Mouse (Mus musculus) Muller cell, postnatal 12 days (primary cell): Measurements from ENCODE around the gene A830018L16Rik.
"Not testable (repeated sequence)": the region's sequence is repeated elsewhere in the genome, so short reads cannot be mapped to it uniquely, and the experiment has no call there.

Experiments used
- DNase-seq: peaks from one replicate; pipeline ENCODE4 v3.0.0-alpha.2; 2015; ENCODE audit errors: inconsistent ontology term

The A830018L16Rik gene

GRCm38 (mm10) chr1:11413894-11414556 is at the start of gene A830018L16Rik:
TSS of gene A830018L16Rik (plus strand) at chr1:11414105.
- DNase-seq = peak; percentile 79

DNA sequence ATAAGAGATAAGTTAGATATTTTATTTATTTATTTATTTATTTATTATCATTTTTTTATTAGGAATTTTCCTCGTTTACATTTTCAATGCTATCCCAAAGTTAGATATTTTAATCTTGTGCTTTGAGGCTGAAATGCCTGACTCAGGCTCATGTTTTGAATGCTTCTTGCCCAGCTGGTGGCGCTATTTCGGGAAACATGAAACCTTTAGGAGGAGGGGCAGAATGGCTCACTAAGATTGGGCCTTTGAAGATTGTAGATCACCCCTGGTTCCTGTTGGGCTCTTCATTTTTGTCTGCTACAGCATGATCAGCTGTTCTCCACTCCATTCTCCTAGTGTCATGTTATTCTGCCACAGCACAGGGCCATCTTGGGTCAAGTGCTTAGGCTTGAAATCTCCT is 28.1 kb upstream of the A830018L16Rik start:
- no peak for DNase-seq

DNA sequence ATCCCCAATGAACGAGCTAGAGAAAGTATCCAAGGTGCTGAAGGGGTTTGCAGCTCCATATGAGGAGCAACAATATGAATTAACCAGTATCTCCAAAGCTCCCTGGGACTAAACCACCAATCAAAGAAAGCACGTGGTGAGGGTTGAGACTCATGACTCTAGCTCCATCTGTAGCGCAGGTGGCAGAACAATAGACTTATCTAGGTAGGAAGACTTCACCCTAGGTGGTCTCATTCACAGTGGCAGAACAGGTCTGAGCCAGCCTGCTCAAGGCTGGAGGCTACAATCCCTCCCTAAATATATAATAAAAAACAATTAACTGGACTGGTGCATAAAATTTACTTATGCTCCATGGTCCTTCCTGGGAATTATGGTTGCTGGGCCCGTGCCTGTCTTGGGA is 18.5 kb upstream of the A830018L16Rik start:
- no peak for DNase-seq

GRCm38 (mm10) chr1:11395996-11396736 is 17.7 kb upstream of the A830018L16Rik start:
- no peak for DNase-seq

GRCm38 (mm10) chr1:11401159-11401558 is 12.7 kb upstream of the A830018L16Rik start:
- DNase-seq = no peak

- DNase-seq = no peak
Observed at GRCm38 (mm10) chr1:11405527-11405926, 8.4 kb upstream of the A830018L16Rik start.

DNA sequence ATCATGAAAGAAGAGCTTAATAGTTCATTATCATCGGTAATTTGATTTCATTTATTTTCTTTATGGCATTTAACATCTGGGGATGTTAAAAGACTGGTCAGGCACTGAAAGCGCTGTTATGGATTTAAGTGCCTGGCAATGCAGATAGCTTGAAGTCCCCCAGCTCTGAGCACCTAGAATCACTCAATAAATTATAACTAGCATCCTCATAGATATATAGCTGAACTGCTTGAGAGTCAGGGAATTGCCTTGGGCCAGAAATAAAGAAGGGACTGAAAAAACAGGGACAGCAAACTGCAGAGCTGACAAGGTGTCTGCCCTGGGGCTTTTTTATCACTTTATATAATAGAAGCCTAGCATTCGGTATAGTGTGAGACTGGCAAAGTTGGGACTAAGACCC is 7.9 kb upstream of the A830018L16Rik start:
- DNase-seq = no peak

GRCm38 (mm10) chr1:11414560-11414959 is 655 bp downstream of the A830018L16Rik start:
- DNase-seq = no peak

DNA sequence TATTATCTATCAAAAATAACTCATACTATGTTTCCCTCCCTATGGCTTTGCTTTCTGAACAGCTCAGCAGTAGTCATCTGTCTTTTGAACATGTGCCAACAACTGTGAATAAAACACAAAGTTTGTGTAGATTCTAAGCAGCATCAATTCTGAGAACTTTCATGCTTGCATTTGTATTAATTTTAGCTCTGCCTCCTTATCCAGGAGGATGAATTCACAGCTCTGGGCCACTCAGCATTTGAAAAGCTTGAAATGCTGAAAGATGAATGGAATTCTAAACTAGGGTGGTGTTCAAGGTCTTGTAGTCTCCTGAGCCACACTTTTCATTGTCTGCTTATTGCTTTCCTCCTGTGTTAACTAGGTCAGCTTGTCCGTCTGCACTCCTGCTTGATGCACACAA is 13.4 kb downstream of the A830018L16Rik start:
- no peak for DNase-seq

DNA sequence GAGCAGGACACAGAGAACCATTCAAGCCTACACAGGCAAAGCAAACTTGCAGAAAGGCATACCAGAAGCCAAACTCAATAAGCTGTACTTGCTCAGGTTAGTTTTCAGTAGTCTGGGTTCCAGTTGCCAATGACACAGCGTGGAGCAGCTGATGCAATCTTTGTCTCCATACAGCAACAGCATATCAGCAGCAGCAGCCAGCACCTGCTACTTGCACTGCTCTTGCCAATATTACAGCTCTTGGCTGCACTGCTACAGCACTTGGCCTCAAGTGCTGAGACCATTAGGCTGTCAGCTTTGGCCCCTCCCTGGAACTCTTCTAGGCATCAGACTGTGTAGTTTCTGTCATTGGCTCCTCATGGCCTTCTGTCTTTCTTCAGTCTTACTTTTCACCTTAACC is 44.4 kb downstream of the A830018L16Rik start:
- DNase-seq = peak; percentile 16

DNA sequence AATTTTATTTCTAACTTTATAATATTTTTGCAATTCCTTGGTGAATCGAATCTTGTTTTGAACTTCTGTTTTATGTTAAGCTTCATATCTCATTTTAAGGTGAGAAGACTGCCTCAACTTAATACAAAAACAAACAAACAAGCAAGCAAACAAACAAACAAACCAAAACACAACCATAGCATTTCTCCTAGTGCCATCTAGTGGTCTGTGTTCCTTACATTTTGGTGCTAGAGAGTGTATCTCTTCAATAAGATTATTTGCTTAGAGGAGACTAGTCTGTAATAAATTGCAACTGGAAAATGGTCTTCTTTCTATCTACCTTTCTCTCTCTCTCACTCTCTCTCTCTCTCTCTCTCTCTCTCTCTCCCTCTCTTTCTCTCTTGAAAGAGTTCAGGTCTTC is 52.4 kb downstream of the A830018L16Rik start:
- no peak for DNase-seq

DNA sequence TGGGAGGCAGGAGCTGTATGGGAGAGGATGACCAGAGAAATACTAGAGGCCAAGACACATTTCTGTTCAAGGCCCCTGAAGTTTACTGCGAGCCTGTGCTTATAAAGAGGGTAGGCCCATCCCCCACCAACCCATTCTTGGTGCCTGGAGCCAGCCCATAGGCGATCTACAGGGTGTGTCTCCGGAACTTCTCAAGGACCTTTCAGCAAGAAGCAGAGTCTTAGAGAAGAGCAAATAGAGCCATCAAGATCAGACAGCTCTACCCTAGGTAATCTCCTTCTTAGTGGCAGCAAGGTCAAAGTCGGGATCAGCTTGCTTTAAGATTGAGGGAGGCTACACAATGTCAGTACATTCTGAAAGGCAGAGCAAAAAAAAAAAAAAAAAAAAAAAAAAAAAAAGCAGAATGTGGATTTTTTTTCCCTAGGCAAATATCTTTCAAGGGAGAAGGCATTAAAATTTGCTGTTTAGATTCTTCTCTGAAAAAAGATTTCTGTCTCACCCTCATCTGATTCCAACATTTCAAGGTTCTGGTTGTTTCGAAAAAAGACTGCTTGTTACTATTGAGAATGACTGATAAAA is 53.2 kb downstream of the A830018L16Rik start:
- DNase-seq = no peak

- DNase-seq = no peak
Observed at GRCm38 (mm10) chr1:11492936-11493335, 79.0 kb downstream of the A830018L16Rik start.

DNA sequence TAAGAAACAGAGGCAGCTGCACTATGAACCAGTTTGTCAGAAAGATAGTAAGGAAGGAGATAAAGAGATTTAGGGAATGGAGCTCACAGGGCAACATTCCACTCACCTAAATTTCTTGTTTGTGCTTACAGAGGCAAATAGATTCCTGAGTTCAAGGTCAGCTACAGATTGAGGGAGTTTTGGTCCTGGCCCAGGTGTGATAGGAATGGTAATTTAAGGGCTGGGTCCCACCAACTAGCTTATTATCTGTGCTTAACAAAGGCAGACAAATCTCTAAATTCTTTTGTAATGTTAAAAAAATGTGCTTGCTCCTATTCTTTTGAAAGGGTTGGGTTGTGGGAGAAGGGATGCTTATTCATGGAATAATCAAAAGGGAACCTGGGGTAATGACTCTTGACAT is 87.7 kb downstream of the A830018L16Rik start:
- no peak for DNase-seq

DNA sequence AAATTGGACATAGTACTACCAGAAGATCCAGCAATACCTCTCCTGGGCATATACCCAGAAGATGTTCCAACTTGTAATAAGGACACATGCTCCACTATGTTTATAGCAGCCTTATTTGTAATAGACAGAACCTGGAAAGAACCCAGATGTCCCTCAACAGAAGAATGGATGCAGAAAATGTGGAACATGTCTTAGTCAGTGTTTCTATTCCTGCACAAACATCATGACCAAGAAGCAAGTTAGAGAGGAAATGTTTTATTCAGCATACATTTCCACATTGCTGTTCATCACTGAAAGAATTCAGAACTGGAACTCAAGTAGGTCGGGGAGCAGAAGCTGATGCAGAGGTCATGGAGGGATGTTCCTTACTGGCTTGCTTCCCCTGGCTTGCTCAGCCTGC is 135.9 kb downstream of the A830018L16Rik start:
- not testable (repeated sequence) for DNase-seq

DNA sequence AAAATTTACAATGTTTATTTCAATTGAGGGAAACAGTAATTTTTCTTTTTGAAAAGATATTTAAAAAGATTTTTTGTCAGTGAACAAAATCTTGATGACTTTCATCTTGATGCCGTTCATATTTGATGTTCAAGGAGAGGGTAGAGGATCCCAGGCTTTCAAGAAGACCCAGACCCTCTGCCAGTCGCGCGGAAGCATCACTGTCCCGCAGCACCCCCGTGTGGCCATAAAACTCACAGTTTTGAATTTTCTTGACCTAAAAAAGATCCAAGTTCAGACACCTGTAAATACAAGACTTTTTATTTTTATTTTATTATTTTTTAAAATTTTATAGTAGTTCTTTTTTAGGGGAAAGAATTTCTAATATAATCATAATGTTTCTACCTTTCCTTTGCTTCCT is 151.4 kb downstream of the A830018L16Rik start:
- DNase-seq = peak; percentile 14

DNA sequence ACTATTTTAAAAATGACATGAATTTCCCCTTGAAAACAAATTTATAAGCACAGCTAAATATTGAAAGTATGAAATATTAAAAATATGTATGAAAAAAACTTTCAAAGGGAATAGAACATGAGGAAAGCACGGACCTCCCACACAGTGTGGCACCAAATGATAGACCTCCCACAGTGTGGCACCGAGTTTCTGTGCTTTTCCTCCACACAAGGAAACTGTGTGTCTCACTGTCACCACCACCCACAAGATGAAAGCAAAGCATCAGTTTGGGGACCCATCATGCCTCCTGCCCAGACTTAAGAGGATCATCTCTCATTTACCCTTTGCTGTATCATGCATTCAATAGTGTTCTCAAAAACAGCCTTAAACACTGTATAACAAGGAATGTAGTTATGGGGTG is 152.8 kb downstream of the A830018L16Rik start:
- no peak for DNase-seq

DNA sequence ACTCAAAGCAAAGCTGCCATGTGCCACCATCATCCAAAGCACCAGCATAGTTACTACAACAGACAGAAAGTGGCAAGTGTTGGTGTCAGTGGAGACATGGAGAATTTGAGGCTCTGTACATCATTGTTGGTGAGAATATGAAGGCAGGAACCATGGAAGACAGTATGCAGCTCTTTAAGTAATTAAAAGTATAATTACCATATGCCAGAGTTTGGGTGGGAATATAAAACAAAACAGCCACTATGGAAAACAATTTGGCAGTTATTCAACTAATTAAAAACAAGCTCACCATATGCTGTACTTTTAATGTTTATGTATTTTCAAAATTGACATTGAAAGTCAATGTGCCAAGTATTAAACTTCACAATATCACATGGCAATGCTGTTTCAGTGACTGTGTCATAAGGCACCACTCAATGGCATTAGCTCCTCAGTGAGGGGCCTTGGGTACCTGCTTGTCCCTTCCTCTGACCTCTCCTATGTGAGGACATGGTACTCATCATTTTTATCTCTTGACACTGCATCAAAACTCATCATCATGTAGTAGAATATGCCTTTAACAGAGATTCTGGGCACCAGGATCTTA is 153.5 kb downstream of the A830018L16Rik start:
- no peak for DNase-seq

GRCm38 (mm10) chr1:11570274-11570673 is 156.4 kb downstream of the A830018L16Rik start:
- no peak for DNase-seq

- no peak for DNase-seq
Observed at GRCm38 (mm10) chr1:11573462-11573861, 159.6 kb downstream of the A830018L16Rik start.

- no peak for DNase-seq
Observed at GRCm38 (mm10) chr1:11580026-11580425, 166.1 kb downstream of the A830018L16Rik start.

DNA sequence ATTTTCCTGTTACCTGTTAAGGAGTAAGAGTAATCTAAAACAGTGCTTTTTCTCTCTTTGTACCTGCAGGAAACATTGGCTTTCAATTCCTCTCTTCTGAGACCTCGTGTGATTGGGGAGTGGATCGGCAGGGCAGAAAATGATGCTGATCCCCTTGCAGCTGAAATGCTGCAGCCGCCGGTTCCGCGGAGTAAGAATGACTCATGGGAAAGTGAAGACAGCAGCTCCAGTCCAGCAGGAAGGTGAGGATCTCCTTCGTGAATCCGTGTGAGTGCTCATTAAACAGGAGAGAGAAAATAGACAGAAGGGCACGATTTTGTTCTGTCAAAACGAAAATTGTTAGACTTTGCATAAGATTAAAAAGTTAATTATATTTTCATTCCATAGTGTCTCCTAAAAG is 174.4 kb downstream of the A830018L16Rik start:
- DNase-seq = no peak

DNA sequence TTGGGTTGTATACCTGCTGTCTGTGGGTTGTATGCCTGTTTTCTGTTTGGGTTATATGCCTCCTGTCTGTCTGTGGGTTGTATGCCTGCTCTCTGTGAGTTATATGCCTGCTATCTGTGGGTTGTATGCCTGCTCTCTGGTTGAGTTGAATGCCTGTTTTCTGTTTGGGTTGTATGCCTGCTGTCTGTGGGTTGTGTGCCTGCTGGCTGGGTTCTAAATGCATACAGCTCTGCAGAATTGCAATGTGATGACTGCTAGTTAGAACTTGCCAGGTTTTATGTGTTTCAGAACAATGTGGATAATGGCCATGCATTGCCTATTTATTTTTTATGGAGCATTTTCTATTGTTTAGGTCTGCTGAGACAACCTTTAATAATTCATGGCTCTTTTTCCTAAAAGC is 236.2 kb downstream of the A830018L16Rik start:
- no peak for DNase-seq
